Mouse (Mus musculus): ENCODE measurements around the gene Cacna1a.

The Cacna1a gene

GRCm38 (mm10) chr8:84413886-84414851 lies 25.9 kb downstream of the Cacna1a start:
- DNase-seq (ENCODE audit: low read depth, low spot score), result no peak

DNA sequence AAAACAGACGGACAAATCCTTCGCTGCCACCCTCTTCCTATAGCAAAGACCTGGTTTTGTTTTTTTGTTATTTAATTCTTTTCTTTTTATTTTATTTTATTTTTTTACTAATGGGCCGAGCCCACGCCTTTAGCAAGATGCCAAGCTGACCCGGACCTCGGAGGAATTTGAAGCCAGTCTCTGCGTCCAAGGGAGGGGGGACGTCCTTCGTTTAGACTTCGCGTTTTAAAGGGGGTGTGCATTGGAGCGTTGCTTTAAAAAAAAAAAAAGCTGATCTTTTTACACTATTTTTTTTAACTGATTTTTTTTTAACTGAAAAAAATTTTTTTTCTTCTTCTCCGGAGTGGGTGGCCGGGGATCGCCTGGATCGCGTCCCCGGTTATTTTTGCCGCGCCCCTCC lies 26.7 kb downstream of the Cacna1a start:
- no peak for DNase-seq (ENCODE audit: low read depth, low spot score)

- DNase-seq (ENCODE audit: low read depth, low spot score), result no peak
Observed at GRCm38 (mm10) chr8:84415378-84415898, 27.2 kb downstream of the Cacna1a start.

- DNase-seq (ENCODE audit: low read depth, low spot score), result no peak
Observed at GRCm38 (mm10) chr8:84416041-84416440, 27.8 kb downstream of the Cacna1a start.

DNA sequence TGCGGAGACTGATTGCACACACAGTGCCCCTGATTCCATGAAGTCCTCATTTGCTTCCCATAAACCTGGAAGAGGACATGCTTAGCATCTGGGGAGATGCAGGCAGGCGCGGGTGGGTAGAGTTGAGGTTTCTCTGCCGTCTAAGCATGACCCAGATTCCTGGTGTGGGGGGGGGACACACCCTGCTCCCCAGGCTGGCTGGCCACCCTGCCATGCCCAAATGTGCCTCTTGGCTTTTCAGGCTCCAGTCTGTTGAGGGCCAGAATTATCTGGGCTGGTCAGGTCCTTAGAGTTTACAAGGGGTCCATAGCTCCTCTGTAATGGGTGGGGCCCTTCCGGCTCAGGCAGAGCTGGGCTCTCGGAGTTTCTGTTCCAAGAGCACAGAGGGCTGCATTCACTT lies 28.7 kb downstream of the Cacna1a start:
- no peak for DNase-seq (ENCODE audit: low read depth, low spot score)

DNA sequence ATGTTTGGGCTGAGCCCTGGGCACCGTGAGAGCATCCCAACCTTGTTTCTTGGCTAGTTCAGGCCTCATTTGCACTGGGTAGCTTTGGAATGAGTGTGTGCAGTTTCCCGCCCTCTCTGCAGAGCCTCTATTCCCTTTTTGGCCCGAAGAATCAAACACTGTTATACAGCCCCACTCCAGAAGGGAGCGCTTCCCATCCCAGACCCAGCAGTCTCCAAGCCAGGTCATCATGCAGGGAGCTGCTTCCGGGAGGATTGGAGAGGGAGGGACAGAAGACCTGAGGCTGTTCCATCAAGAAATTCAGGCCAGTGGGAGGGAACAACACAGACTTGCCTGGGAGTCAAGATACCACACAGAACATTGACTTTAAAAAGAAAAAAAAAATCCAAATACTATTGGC lies 29.6 kb downstream of the Cacna1a start:
- DNase-seq (ENCODE audit: low read depth, low spot score), result no peak

GRCm38 (mm10) chr8:84424426-84424825 lies 36.2 kb downstream of the Cacna1a start:
- DNase-seq (ENCODE audit: low read depth, low spot score), result no peak

DNA sequence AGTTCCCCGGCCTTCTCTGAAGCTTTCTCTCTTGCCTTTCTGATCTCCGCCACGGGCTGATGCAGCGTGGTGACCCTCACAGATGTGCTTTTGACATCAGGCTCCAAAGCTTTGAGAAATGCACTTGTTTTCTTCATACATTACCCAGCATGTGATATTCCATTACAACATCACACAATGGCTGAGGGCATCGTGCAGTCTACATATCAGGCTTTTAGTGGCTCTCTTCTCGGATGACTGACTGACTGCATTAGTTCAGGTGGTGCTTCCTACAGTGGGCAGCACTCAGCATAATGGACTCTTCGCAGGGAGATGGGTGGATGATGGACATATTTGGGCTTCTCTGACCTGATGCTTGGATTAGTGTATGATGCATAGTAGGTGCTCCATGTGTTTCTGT lies 37.8 kb downstream of the Cacna1a start:
- DNase-seq (ENCODE audit: low read depth, low spot score), result no peak

- DNase-seq (ENCODE audit: low read depth, low spot score), result no peak
Observed at GRCm38 (mm10) chr8:84426582-84426981, 38.3 kb downstream of the Cacna1a start.

DNA sequence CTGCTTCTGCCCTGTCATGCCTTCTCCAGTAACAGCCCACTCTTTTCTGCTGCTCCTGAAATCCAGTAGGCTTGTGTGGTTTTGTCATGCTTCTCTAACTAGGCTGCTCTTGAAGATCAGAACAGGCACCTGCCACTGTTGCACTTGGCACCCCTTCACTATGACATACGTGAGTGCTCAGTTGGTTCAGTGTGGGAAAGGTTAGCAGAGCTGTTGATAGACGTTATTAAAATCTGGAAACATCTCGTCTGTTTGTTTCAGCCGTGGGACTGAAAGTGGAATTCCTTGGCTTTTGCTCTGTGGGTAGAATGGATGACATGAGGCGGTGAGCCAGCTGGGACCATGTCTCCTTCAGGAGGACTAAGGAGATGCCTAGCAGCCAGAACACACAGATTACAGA lies 39.8 kb downstream of the Cacna1a start:
- DNase-seq (ENCODE audit: low read depth, low spot score), result no peak

- DNase-seq (ENCODE audit: low read depth, low spot score), result no peak
Observed at GRCm38 (mm10) chr8:84429014-84429413, 40.8 kb downstream of the Cacna1a start.

DNA sequence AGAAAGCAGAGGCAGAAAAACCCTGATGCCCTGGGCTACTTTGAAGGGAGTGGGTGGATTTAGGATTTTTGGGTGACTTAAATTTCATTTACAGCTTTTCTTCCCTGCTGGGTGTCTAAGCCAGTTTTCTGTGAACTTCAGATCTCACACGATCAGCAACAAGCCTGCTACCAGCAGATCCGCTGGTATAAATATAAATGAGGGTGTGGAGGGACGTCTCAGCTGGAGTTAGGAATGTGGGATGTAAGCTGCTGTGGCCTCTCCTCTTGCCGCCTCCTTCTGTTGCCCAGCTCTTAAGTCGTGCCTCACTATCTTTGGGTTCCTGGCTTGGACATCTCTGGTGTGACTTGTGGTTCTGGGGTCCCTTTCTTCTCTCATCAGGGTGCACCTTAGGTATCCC lies 41.3 kb downstream of the Cacna1a start:
- no peak for DNase-seq (ENCODE audit: low read depth, low spot score)

DNA sequence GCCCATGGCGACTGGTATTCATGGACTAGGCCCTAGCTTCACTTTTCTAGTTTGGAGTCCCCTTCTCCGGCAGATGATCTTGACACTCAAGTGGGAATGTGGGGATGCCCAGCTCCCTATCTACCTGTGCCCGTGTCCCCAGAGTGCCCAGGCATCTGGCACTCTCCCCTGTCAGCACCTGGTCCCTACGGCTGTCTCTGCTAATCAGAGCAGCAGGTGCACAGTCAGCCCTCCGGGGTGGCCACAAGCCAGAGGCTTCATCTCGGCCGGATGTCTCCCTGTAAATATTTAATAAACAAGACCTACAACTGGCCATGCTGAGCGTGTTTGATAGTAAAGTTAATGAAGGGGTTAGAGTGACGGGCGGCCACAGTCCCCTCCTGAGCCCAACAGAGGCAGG lies 47.1 kb downstream of the Cacna1a start:
- DNase-seq (ENCODE audit: low read depth, low spot score), result no peak

DNA sequence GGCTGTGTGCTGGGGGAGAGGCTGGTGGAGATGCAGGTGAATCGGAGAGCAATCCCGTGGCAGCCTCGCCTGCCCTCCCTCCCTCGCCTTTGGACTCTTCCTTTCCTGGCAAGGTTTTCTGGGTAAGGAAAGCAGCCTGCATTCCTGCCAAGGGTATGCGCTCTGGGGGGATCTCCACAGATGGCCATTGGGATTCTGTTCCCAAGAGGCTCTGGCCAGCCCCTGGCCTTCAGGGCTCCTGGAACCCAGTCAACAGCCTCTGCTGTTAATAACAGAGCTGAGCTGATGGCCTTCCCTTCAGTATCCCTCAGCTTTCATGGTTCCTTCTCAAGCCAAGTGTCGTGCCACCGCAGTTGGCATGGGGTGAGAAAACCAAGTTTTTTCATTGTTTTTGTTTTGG lies 51.6 kb downstream of the Cacna1a start:
- no peak for DNase-seq (ENCODE audit: low read depth, low spot score)

GRCm38 (mm10) chr8:84442043-84442442 lies 53.8 kb downstream of the Cacna1a start:
- DNase-seq (ENCODE audit: low read depth, low spot score), result no peak

GRCm38 (mm10) chr8:84446571-84446991 lies 58.3 kb downstream of the Cacna1a start:
- DNase-seq (ENCODE audit: low read depth, low spot score), result no peak

GRCm38 (mm10) chr8:84454532-84454931 lies 66.3 kb downstream of the Cacna1a start:
- peak; percentile 31 for DNase-seq (ENCODE audit: low read depth, low spot score)

- DNase-seq (ENCODE audit: low read depth, low spot score), result no peak
Observed at GRCm38 (mm10) chr8:84458853-84459252, 70.6 kb downstream of the Cacna1a start.

GRCm38 (mm10) chr8:84459276-84459675 lies 71.0 kb downstream of the Cacna1a start:
- DNase-seq (ENCODE audit: low read depth, low spot score), result no peak

DNA sequence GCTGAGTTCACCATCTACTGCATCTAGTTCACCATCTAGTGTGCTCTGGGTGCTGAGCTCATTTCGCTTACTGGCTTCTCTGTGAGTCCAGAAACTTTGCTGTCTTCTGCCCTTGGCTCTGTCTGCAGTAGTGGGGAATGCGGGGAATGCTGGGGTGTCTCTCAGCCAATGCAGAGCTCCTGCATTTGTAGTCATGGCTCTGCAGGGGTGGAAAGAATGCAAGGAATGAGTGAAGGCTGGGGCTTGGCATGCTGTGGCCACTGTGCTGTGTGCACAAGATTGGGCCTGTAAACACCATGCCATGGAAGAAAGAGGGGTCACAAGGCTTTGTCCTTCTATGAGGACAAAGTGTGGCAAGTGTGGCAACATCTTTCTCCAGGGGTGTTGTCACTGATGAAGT lies 72.5 kb downstream of the Cacna1a start:
- no peak for DNase-seq (ENCODE audit: low read depth, low spot score)

DNA sequence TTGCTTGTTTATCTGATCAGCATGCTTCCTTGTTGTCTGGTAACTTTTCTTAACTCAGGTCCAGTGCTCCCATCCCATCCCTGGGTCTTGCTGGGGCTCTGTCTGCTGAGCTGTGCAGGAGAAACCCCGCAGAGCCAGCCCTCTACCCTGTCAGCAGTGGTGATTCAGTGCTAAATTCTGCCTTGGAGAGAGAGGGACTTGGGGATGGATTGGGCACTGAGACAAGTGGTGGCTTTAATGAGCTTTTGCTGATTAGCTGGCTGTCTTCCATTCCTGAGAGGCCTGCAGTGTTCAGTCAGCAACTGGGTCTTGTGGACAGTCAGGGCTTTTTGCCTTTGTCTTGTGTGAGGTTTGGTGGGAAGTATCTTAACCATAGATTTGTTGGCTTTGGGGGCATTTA lies 78.7 kb downstream of the Cacna1a start:
- DNase-seq (ENCODE audit: low read depth, low spot score), result no peak

- no peak for DNase-seq (ENCODE audit: low read depth, low spot score)
Observed at GRCm38 (mm10) chr8:84469076-84469475, 80.8 kb downstream of the Cacna1a start.

All from A20 (cell line).